Mouse (Mus musculus): ENCODE results near the gene Vasn.

DNA sequence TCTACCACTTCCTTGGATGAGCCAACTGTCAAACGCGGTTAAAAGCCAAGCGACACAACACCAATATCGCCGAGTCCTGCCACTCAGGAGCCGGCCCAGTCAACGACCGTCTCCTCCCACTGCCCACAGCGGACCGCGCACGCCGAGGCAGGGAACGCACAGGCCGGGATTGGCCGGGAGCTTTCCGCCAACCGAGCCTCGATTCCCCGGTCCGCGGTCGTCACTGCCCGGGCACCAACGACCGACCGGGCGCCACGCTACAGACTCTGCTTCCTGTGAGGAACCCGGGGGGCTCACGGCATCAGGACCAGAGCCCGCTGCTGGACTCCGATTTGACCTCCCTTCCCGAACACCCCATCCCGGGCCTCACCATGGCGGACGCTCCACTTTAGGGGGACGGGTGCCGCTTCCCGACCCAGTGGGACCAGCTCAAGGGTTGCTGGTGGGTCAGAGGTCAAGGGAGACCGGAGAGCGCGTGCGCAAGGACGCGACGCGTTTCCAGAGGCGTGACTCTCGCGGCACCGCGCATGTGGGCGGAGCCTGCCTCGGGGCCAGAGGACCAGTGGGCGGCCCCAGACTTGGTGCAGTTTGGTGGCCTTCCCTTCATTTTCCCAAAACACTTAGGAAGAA is 15.1 kb upstream of the Vasn start, which contains the start of gene Pam16:
- no peak for TF ChIP-seq POLR2A (IDR thresholded peaks at IDR 0.05; ENCODE audit: borderline replicate concordance, low read depth, low read length)
- TF ChIP-seq CTCF (IDR thresholded peaks at IDR 0.05; ENCODE audit: low read depth, low read length) = no peak
